ENCODE assay signal across 27 mouse cellular contexts in genomic region chr12:113027495-113027894, GRCm38 (mm10). TPM values are rescaled to one million over a fixed set of nuclear protein-coding genes. Genes with fewer than 3 reads are reported as not detected.
DNase-seq lines count a peak whose midpoint lies in the region; ATAC-seq lines count a peak whose summit lies in the region.
"Had no signal": no experiment of that assay in that cellular context is flagged by ENCODE, and none has a peak within 500 bp of the region (broad histone marks: within the 10 kb centered on the region; RNA-seq: fewer than 3 reads in every experiment).

No protein-coding gene starts in this region.

- intact Hi-C loops in left cerebral cortex, postnatal 25 days (cut with DNase I): no loop called here

- no peaks in the 10 kb centered on the region for H3K9me3 ChIP-seq in forebrain, embryonic 10.5 days
- H3K9me3 ChIP-seq in forebrain, embryonic 13.5 days (replicated peaks): no peaks in the 10 kb centered on the region
- no peaks in the 10 kb centered on the region for H3K9me3 ChIP-seq in hindbrain, embryonic 11.5 days (ENCODE audit: control insufficient read depth, low read length)
- H3K9me3 ChIP-seq in hindbrain, embryonic 16.5 days (ENCODE audit: control insufficient read depth, low read length): no peaks in the 10 kb centered on the region
- no peaks in the 10 kb centered on the region for H3K9me3 ChIP-seq in neural tube, embryonic 13.5 days
- H3K9me3 ChIP-seq: forebrain, embryonic 12.5 days; liver, embryonic 12.5 days had no signal

- no peaks in the 10 kb centered on the region for H3K27me3 ChIP-seq in forebrain, embryonic 10.5 days (ENCODE audit: poor library complexity, severe bottlenecking)
- H3K27me3 ChIP-seq in forebrain, embryonic 13.5 days: no peaks in the 10 kb centered on the region
- no peaks in the 10 kb centered on the region for H3K27me3 ChIP-seq in hindbrain, embryonic 11.5 days (ENCODE audit: control insufficient read depth, insufficient read depth, low read length)
- no peaks in the 10 kb centered on the region for H3K27me3 ChIP-seq in hindbrain, embryonic 16.5 days (replicated peaks; ENCODE audit: control insufficient read depth, insufficient read depth, low read length)
- no peaks in the 10 kb centered on the region for H3K27me3 ChIP-seq in neural tube, embryonic 13.5 days
- H3K27me3 ChIP-seq: forebrain, embryonic 12.5 days; liver, embryonic 12.5 days; Patski had no signal

- WGBS in forebrain, embryonic 10.5 days: 94% methylated on average over 2 of the region's 2 CpGs
- 94% methylated on average over 2 of the region's 2 CpGs for WGBS in forebrain, embryonic 13.5 days
- 94% methylated on average over 2 of the region's 2 CpGs for WGBS in hindbrain, embryonic 11.5 days
- 88% methylated on average over 2 of the region's 2 CpGs for WGBS in hindbrain, embryonic 16.5 days
- 87% methylated on average over 2 of the region's 2 CpGs for WGBS in neural tube, embryonic 13.5 days

- no peak overlapping the region for H3K4me2 ChIP-seq in forebrain, embryonic 13.5 days
- H3K4me2 ChIP-seq in hindbrain, embryonic 11.5 days (replicated peaks; ENCODE audit: low read depth, low read length): no peak overlapping the region
- H3K4me2 ChIP-seq in hindbrain, embryonic 16.5 days (ENCODE audit: low read length): no peak overlapping the region
- no peak overlapping the region for H3K4me2 ChIP-seq in neural tube, embryonic 13.5 days
- H3K4me2 ChIP-seq: forebrain, embryonic 12.5 days; liver, embryonic 12.5 days had no signal

- H3K4me3 ChIP-seq in forebrain, embryonic 10.5 days: no peak overlapping the region
- no peak overlapping the region for H3K4me3 ChIP-seq in forebrain, embryonic 13.5 days
- no peak overlapping the region for H3K4me3 ChIP-seq in hindbrain, embryonic 11.5 days (ENCODE audit: low read depth, low read length)
- H3K4me3 ChIP-seq in hindbrain, embryonic 16.5 days (ENCODE audit: low read length): no peak overlapping the region
- no peak overlapping the region for H3K4me3 ChIP-seq in neural tube, embryonic 13.5 days
- H3K4me3 ChIP-seq: forebrain, embryonic 12.5 days; liver, embryonic 12.5 days had no signal

- DNase-seq in forebrain, embryonic 10.5 days (ENCODE audit: extremely low spot score, low spot score): no peak
- DNase-seq in hindbrain, embryonic 11.5 days (ENCODE audit: low spot score): no peak
- DNase-seq in neural tube, embryonic 10.5 days (ENCODE audit: extremely low spot score, low spot score): no peak
- no peak for DNase-seq in left cerebral cortex, postnatal 25 days (ENCODE audit: low spot score in 2 of 2)
- DNase-seq: cerebellum, adult 11 months; cerebellum, adult 9-11 months; heart, postnatal 36 days; kidney, adult 8-10 months; kidney, postnatal 10 days; lung, adult 18-20 months; lung, postnatal 10 days; right cerebral cortex, postnatal 14 days; thymus, adult 2 months; thymus, postnatal 4 days had no signal

- H3K27ac ChIP-seq in forebrain, embryonic 10.5 days: 0 out of 2 replicates have a peak overlapping the region, but pooled peaks have one; percentile 13
- H3K27ac ChIP-seq in forebrain, embryonic 13.5 days: no peak overlapping the region
- H3K27ac ChIP-seq in hindbrain, embryonic 11.5 days (ENCODE audit: low read depth, low read length): peak overlapping the region; percentile 39; the same call in 1 of the 2 replicates
- H3K27ac ChIP-seq in hindbrain, embryonic 16.5 days (ENCODE audit: low read depth, low read length): no peak overlapping the region
- 0 out of 2 replicates have a peak overlapping the region, but pooled peaks have one; percentile 49 for H3K27ac ChIP-seq in neural tube, embryonic 13.5 days (replicated peaks)
- H3K27ac ChIP-seq: liver, embryonic 12.5 days; stomach, postnatal 0 days had no signal

- no peak for ATAC-seq in forebrain, embryonic 13.5 days
- ATAC-seq in hindbrain, embryonic 11.5 days (ENCODE audit: low FRiP score): no peak
- no peak for ATAC-seq in hindbrain, embryonic 16.5 days
- ATAC-seq in neural tube, embryonic 13.5 days (ENCODE audit: low read depth): no peak
- ATAC-seq: liver, embryonic 12.5 days; Patski had no signal

- peaks cover 57% of the 10 kb centered on the region for H3K36me3 ChIP-seq in forebrain, embryonic 10.5 days (replicated peaks)
- H3K36me3 ChIP-seq in forebrain, embryonic 13.5 days (ENCODE audit: poor library complexity, severe bottlenecking): peaks cover 39% of the 10 kb centered on the region; the same call in 1 of the 2 replicates
- no peaks in the 10 kb centered on the region for H3K36me3 ChIP-seq in hindbrain, embryonic 11.5 days (ENCODE audit: control insufficient read depth, insufficient read depth, low read length)
- H3K36me3 ChIP-seq in hindbrain, embryonic 16.5 days (ENCODE audit: control insufficient read depth, insufficient read depth, low read length): no peaks in the 10 kb centered on the region
- peaks cover 25% of the 10 kb centered on the region for H3K36me3 ChIP-seq in neural tube, embryonic 13.5 days

- no peak overlapping the region for H3K9ac ChIP-seq in forebrain, embryonic 13.5 days
- no peak overlapping the region for H3K9ac ChIP-seq in hindbrain, embryonic 11.5 days (ENCODE audit: low read depth, low read length)
- H3K9ac ChIP-seq in hindbrain, embryonic 16.5 days (ENCODE audit: low read depth, low read length): no peak overlapping the region
- no peak overlapping the region for H3K9ac ChIP-seq in neural tube, embryonic 13.5 days
- H3K9ac ChIP-seq: forebrain, embryonic 12.5 days; liver, embryonic 12.5 days had no signal

- H3K4me1 ChIP-seq in forebrain, embryonic 10.5 days: peaks cover 35% of the 10 kb centered on the region
- H3K4me1 ChIP-seq in forebrain, embryonic 13.5 days: peaks cover 28% of the 10 kb centered on the region
- H3K4me1 ChIP-seq in hindbrain, embryonic 11.5 days (replicated peaks; ENCODE audit: control insufficient read depth, insufficient read depth, low read length): 0 out of 2 replicates have a peak, but pooled peaks cover under 1% of the 10 kb centered on the region
- H3K4me1 ChIP-seq in hindbrain, embryonic 16.5 days (ENCODE audit: control insufficient read depth, insufficient read depth, low read depth, low read length): peaks cover 18% of the 10 kb centered on the region
- peaks cover 58% of the 10 kb centered on the region for H3K4me1 ChIP-seq in neural tube, embryonic 13.5 days (replicated peaks)

RNA-seq across cellular contexts. Expression of gene Pacs2, which starts 13.2 kb away (rescaled TPM):
- polyA plus RNA-seq in forebrain, embryonic 10.5 days (2016; fragmentation: Nextera tagmentation; extraction: Ambion mirVana): 16.9 and 18.3 TPM in 2 replicates
- 17.4 and 20.9 TPM in 2 replicates for polyA plus RNA-seq in forebrain, embryonic 13.5 days (2015; fragmentation: Nextera tagmentation; extraction: Ambion mirVana)
- 17.2 and 21.2 TPM in 2 replicates for polyA plus RNA-seq in hindbrain, embryonic 11.5 days (2014; fragmentation: Nextera tagmentation; extraction: Ambion mirVana)
- polyA plus RNA-seq in hindbrain, embryonic 16.5 days (2015; fragmentation: Nextera tagmentation; extraction: Ambion mirVana): 20.4 and 27.8 TPM in 2 replicates
- 26.1 and 27.8 TPM in 2 replicates for polyA plus RNA-seq in neural tube, embryonic 13.5 days (2015; fragmentation: Nextera tagmentation; extraction: Ambion mirVana)
- 10 to 100 TPM; 63.3 to 79.9 TPM for total RNA-seq in left cerebral cortex, postnatal 25 days (2021)

RNA-seq across cellular contexts. Expression of gene Brf1, which starts 27.0 kb away (rescaled TPM):
- polyA plus RNA-seq in forebrain, embryonic 10.5 days (2016; fragmentation: Nextera tagmentation; extraction: Ambion mirVana): 50.8 and 58.1 TPM in 2 replicates
- 62.5 and 68.8 TPM in 2 replicates for polyA plus RNA-seq in forebrain, embryonic 13.5 days (2015; fragmentation: Nextera tagmentation; extraction: Ambion mirVana)
- 53.6 and 57.8 TPM in 2 replicates for polyA plus RNA-seq in hindbrain, embryonic 11.5 days (2014; fragmentation: Nextera tagmentation; extraction: Ambion mirVana)
- polyA plus RNA-seq in hindbrain, embryonic 16.5 days (2015; fragmentation: Nextera tagmentation; extraction: Ambion mirVana): 40.5 and 43.1 TPM in 2 replicates
- 55.8 and 55.9 TPM in 2 replicates for polyA plus RNA-seq in neural tube, embryonic 13.5 days (2015; fragmentation: Nextera tagmentation; extraction: Ambion mirVana)
- 10 to 100 TPM; 45.0 to 50.4 TPM for total RNA-seq in left cerebral cortex, postnatal 25 days (2021)

RNA-seq across cellular contexts. Expression of gene Tex22, which starts 46.8 kb away (rescaled TPM):
- polyA plus RNA-seq in forebrain, embryonic 10.5 days (2016; fragmentation: Nextera tagmentation; extraction: Ambion mirVana): not detected in 2 replicates
- polyA plus RNA-seq in forebrain, embryonic 13.5 days (2015; fragmentation: Nextera tagmentation; extraction: Ambion mirVana): not detected in 2 replicates
- 0.26 TPM in 1 of 2 replicates, not detected in the other for polyA plus RNA-seq in hindbrain, embryonic 11.5 days (2014; fragmentation: Nextera tagmentation; extraction: Ambion mirVana)
- not detected in 2 replicates for polyA plus RNA-seq in hindbrain, embryonic 16.5 days (2015; fragmentation: Nextera tagmentation; extraction: Ambion mirVana)
- polyA plus RNA-seq in neural tube, embryonic 13.5 days (2015; fragmentation: Nextera tagmentation; extraction: Ambion mirVana): not detected in 2 replicates
- under 1 TPM in 1 of 2 experiments, not detected in 1; 0.44 TPM for total RNA-seq in left cerebral cortex, postnatal 25 days (2021)
- total RNA-seq: common myeloid progenitor, adult 5-6 weeks; gastrocnemius, adult 8-10 months; granulocyte monocyte progenitor cell, adult 5-6 weeks; heart, postnatal 36 days had no signal
- polyA plus RNA-seq: forebrain, embryonic 12.5 days; heart, embryonic 14.5 days; intestine, embryonic 14.5 days; liver, embryonic 12.5 days; midbrain, postnatal 0 days; Patski; stomach, postnatal 0 days had no signal

RNA-seq across cellular contexts. Expression of gene Btbd6, which starts 51.2 kb away (rescaled TPM):
- 22.4 and 24.2 TPM in 2 replicates for polyA plus RNA-seq in forebrain, embryonic 10.5 days (2016; fragmentation: Nextera tagmentation; extraction: Ambion mirVana)
- polyA plus RNA-seq in forebrain, embryonic 13.5 days (2015; fragmentation: Nextera tagmentation; extraction: Ambion mirVana): 30.3 and 32.7 TPM in 2 replicates
- polyA plus RNA-seq in hindbrain, embryonic 11.5 days (2014; fragmentation: Nextera tagmentation; extraction: Ambion mirVana): 25.6 and 26.8 TPM in 2 replicates
- polyA plus RNA-seq in hindbrain, embryonic 16.5 days (2015; fragmentation: Nextera tagmentation; extraction: Ambion mirVana): 54.3 and 55.8 TPM in 2 replicates
- polyA plus RNA-seq in neural tube, embryonic 13.5 days (2015; fragmentation: Nextera tagmentation; extraction: Ambion mirVana): 35.0 and 41.4 TPM in 2 replicates
- total RNA-seq in left cerebral cortex, postnatal 25 days (2021): 10 to 100 TPM; 55.9 to 60.9 TPM

Comparison
In these comparisons a context has a peak if more than half of its experiments do, and no peak if none do; other contexts are left out.
1. H3K27ac ChIP-seq: peak in forebrain, embryonic 10.5 days (single experiment), hindbrain, embryonic 11.5 days (single experiment) and neural tube, embryonic 13.5 days (single experiment); none in forebrain, embryonic 13.5 days (single experiment) and hindbrain, embryonic 16.5 days (single experiment).